ENCODE assay signal across 14 mouse cellular contexts in genomic region chr5:12892333-12892732, GRCm38 (mm10).
"Had no signal": no experiment of that assay in that cellular context is flagged by ENCODE, and none has a peak within 500 bp of the region (broad histone marks: within the 10 kb centered on the region; RNA-seq: fewer than 3 reads in every experiment).

No protein-coding gene starts in this region.

- H3K27ac ChIP-seq: left cerebral cortex, adult 2 months; limb, embryonic 12.5 days; liver, embryonic 13.5 days; midbrain, embryonic 15.5 days; neural tube, embryonic 12.5 days; stomach, postnatal 0 days had no signal

- DNase-seq: kidney, adult 8-10 months; liver; liver, embryonic 13.5 days; lung, adult 18-20 months; lung, postnatal 4 days; thymus, postnatal 4 days had no signal

- H3K4me1 ChIP-seq: liver, embryonic 13.5 days; midbrain, embryonic 15.5 days; neural tube, embryonic 12.5 days had no signal

- H3K4me2 ChIP-seq: limb, embryonic 12.5 days; liver, embryonic 13.5 days; midbrain, embryonic 11.5 days; midbrain, embryonic 15.5 days; neural tube, embryonic 12.5 days had no signal

- ATAC-seq: intestine, postnatal 0 days; lung, postnatal 0 days; midbrain, embryonic 15.5 days had no signal

- H3K4me3 ChIP-seq: left cerebral cortex, adult 2 months; limb, embryonic 12.5 days; liver, embryonic 13.5 days; midbrain, embryonic 15.5 days; neural tube, embryonic 12.5 days had no signal

- H3K36me3 ChIP-seq: limb, embryonic 12.5 days; liver, embryonic 13.5 days; midbrain, embryonic 15.5 days; neural tube, embryonic 12.5 days had no signal

- H3K9me3 ChIP-seq: liver, embryonic 13.5 days; midbrain, embryonic 15.5 days; neural tube, embryonic 12.5 days had no signal

- H3K9ac ChIP-seq: limb, embryonic 12.5 days; liver, embryonic 13.5 days; midbrain, embryonic 15.5 days; neural tube, embryonic 12.5 days had no signal

- H3K27me3 ChIP-seq: limb, embryonic 12.5 days; liver, embryonic 13.5 days; midbrain, embryonic 15.5 days; neural tube, embryonic 12.5 days had no signal
